Mouse (Mus musculus) ovary, adult 2 months (tissue): ENCODE measurements around the gene Srrd. TPM values are rescaled to one million over a fixed set of nuclear protein-coding genes. Genes with fewer than 3 reads are reported as not detected.

Source experiments
- polyA plus RNA-seq: library from polyadenylated mRNA; depleted of rRNA; stranded (reverse); fragments of >200 nt; gene quantifications from 2 replicates; pipeline ENCODE4 v1.2.3, GENCODE M21; 2012; rRNA removed

The Srrd gene
- polyA plus RNA-seq, result 63.5 and 67.9 TPM in 2 replicates

DNA sequence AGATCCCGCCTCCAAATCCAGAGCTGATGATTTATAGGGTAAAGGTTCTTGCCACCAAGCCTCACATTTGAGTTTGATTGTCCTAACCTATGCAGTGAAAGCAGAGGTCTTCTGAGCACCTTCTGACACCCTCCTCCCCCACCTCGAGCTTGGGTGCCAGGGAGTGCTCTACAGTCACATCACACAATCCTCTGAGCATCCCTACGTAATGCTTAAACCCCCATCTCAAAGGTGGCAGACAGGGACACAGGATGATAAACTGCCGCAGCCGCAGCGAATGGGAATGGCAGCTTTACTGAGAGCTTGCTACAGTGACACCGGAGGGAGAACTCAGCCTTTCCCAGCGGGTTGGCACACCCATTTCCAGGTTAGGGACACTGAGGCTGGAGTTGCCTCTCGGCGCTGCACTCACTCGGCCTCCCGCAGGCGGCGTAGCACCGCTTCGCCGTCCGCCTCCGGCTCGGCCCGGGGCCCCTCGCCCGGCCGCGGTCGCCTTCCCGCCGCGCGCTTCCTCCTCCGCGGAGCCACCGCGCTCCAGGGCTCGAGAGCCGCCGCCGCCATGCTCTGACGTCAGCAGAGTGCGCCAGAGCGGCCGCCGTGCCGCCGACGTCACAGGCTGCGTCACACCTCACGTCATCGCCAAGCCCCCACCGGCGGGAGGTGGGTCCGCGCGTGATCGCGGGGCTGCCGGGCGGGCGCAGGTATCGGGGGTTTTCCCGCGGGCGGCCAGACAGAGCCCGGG, at the start of gene Srrd, which contains the start of gene Hps4:
TSS of gene Srrd (minus strand) at position 578 of the 742 bp plus-strand sequence.
TSS of gene Hps4 (plus strand) at position 621 of the 742 bp plus-strand sequence.

DNA sequence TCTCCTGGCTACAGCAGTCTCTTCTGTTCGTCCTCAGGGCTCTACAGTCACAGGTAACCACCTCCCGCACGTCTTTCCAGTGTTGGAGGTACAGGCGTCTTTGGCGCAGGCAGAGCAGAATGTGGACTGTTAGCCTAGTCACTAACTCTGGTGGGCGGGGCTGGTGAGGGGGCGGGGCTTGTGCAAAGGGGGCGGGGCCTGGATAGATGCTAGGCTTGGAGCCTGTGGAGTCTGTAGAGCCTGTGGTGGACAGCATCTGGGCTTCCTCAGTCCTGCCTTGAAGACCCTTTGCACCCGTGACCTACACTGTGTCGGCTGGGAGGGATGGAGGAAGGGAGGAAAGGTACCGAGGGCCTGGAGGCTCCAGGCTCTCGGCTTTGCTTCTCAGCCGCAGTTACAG, 13.1 kb upstream of the Srrd start, which contains the start of gene Gm6583:
TSS of gene Gm6583 (minus strand) at position 124 of the 400 bp plus-strand sequence.

DNA sequence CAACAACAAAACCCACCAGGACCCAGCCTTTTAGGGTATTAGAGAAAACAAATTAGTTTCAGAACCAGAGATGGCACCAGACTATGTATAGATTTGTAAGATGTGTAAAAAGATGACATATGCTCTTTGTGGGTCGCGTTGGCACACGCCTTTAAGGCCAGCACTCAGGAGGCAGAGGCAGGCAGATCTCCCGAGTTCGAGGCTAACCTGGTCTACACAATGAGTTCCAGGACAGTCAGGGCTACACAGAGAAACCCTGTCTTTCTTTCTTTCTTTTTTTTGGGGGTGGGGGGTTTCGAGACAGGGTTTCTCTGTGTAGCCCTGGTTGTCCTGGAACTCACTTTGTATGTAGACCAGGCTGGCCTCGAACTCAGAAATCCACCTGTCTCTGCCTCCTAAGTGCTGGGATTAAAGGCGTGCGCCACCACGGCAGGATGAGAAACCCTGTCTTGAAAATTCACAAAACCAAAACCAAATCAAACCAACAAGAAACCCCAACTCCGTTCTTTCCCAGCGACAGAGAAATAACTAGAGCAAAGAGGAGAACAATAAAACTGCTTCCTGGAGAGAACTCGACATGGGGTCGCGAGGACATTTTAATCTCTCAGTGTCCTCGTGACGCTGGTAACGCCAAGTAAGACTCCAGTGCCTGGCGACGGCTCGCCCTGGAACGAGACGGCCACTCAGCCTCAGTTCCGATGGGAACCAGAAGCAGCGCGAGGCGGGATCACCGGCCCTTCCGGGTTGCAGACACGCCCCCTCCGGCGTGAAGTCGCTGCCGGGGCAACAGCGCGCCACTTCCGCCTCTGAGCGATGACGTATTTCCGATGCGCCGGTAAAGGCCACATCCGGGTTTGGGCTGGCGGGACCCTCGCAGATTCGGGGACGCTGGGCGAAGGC, 17.0 kb downstream of the Srrd start, which contains the start of gene Tfip11:
TSS of gene Tfip11 (plus strand) at position 813 of the 900 bp plus-strand sequence.

Other genes with a start within 250 kb of the Srrd start
- 11.8 and 17.1 TPM in 2 replicates for gene Cryba4, start 90.5 kb downstream of the Srrd start, polyA plus RNA-seq
- gene Crybb1, start 87.2 kb downstream of the Srrd start, polyA plus RNA-seq, result 5.7 and 6.0 TPM in 2 replicates
- 185 and 246 TPM in 2 replicates for gene Tpst2, start 66.3 kb downstream of the Srrd start, polyA plus RNA-seq
- 57.5 and 59.6 TPM in 2 replicates for gene Tfip11, start 16.7 kb downstream of the Srrd start, polyA plus RNA-seq
- gene Hps4, start within 50 bp of the Srrd start, polyA plus RNA-seq, result 65.3 and 67.9 TPM in 2 replicates
- gene Gm6583, start 13.0 kb upstream of the Srrd start, polyA plus RNA-seq, result not detected in 2 replicates
- 5.4 and 6.2 TPM in 2 replicates for gene Asphd2, start 51.8 kb upstream of the Srrd start, polyA plus RNA-seq
- gene Gm6588, start 106.4 kb upstream of the Srrd start, polyA plus RNA-seq, result not detected in 2 replicates
- 0.60 and 1.0 TPM in 2 replicates for gene Sez6l, start 234.1 kb upstream of the Srrd start, polyA plus RNA-seq